Mouse (Mus musculus): Measurements from ENCODE around the gene Gm9903. TPM values are rescaled to one million over a fixed set of nuclear protein-coding genes. Genes with fewer than 3 reads are reported as not detected.

Gm9903 gene
- polyA plus RNA-seq, 1 experiment from 2014 or later = 0.64 TPM

DNA sequence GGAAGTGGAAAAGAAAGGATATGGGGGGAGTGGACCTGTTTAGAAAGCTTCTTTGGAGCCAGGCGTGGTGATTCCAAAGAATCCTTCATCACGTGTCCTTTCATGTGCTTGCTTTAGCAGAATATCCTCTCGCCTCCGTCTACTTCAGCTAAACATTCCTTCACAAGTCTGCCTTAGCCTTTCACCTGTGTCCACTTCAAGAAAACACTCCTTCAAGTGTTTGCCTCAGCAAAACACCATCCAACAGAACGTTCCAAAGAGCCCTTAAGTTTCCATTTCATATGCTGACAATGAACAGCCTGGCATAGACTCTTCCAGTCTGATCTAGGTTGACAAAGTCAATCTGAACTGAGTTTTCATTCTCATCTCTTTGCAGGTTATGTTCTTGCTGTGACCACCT lies 48.5 kb downstream of the Gm9903 start:
- no peaks in the 10 kb centered on the region for H3K9me3 ChIP-seq (replicated peaks; ENCODE audit: low read length)
- no peak for ATAC-seq (replicated peaks; ENCODE audit: low FRiP score, low read depth)
- 74% methylated on average over 5 of the region's 5 CpGs for WGBS
- no peaks in the 10 kb centered on the region for H3K4me1 ChIP-seq (replicated peaks; ENCODE audit: insufficient read depth, low read length)
- H3K27ac ChIP-seq = no peak overlapping the region
- H3K27me3 ChIP-seq (ENCODE audit: insufficient read depth, low read length) = no peaks in the 10 kb centered on the region
- no peak overlapping the region for H3K4me2 ChIP-seq (ENCODE audit: low read length)
- H3K9ac ChIP-seq (ENCODE audit: low read depth, low read length) = no peak overlapping the region
- no peak for TF ChIP-seq CTCF (IDR thresholded peaks at IDR 0.05; ENCODE audit: low read depth)
- DNase-seq (ENCODE audit: low spot score) = no peak
- no peaks in the 10 kb centered on the region; the same call in 1 of the 2 replicates for H3K36me3 ChIP-seq (ENCODE audit: insufficient read depth, low read length)
- no peak overlapping the region for H3K4me3 ChIP-seq (replicated peaks; ENCODE audit: low read depth, low read length)

DNA sequence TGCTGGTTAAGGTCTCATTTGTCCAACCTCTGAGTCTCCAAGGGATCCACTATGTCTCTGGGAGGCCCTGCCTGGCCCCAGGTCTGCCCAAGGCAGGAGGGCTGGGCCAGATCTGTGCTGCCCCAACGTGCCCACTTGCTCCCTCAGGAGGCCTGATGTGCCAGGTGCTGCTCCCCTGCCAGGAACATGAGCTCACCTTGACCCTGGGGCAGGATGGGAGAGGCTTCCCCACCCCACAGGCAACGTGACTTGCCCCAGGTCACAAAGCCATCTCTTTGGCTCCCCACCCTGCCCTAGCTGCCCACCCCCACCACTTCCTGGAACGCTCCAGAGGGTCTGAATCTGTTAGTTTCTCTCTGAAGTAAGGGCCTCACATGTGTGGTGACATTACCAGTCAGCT lies 51.3 kb downstream of the Gm9903 start:
- Histone ChIP-seq H3K4me3 (replicated peaks; ENCODE audit: low read depth, low read length) (no peak overlapping the region), H3K36me3 (ENCODE audit: insufficient read depth, low read length) (no peaks in the 10 kb centered on the region), H3K9ac (ENCODE audit: low read depth, low read length) (no peak overlapping the region), H3K27me3 (ENCODE audit: insufficient read depth, low read length) (no peaks in the 10 kb centered on the region), H3K4me2 (ENCODE audit: low read length) (no peak overlapping the region), H3K27ac (no peak overlapping the region), H3K4me1 (replicated peaks; ENCODE audit: insufficient read depth, low read length) (no peaks in the 10 kb centered on the region), H3K9me3 (replicated peaks; ENCODE audit: low read length) (no peaks in the 10 kb centered on the region)
- 57% methylated on average over 3 of the region's 3 CpGs for WGBS
- ATAC-seq (replicated peaks; ENCODE audit: low FRiP score, low read depth) (no peak), DNase-seq (ENCODE audit: low spot score) (no peak)
- no peak for TF ChIP-seq CTCF (IDR thresholded peaks at IDR 0.05; ENCODE audit: low read depth)

Other genes starting within 250 kb of the Gm9903 start
- gene Nkx1-1, start 195.9 kb upstream of the Gm9903 start, polyA plus RNA-seq (2015; fragmentation: Nextera tagmentation; extraction: Ambion mirVana) = not detected in 2 replicates
- 55.7 and 58.1 TPM in 2 replicates for gene Fam53a, start 290 bp upstream of the Gm9903 start, polyA plus RNA-seq (2015; fragmentation: Nextera tagmentation; extraction: Ambion mirVana)
- 146 and 172 TPM in 2 replicates for gene Slbp, start 22.6 kb downstream of the Gm9903 start, polyA plus RNA-seq (2015; fragmentation: Nextera tagmentation; extraction: Ambion mirVana)
- gene Tacc3, start 28.2 kb downstream of the Gm9903 start, polyA plus RNA-seq (2015; fragmentation: Nextera tagmentation; extraction: Ambion mirVana) = 74.3 and 84.9 TPM in 2 replicates
- gene Tmem129, start 28.5 kb downstream of the Gm9903 start, polyA plus RNA-seq (2015; fragmentation: Nextera tagmentation; extraction: Ambion mirVana) = 26.4 and 29.5 TPM in 2 replicates
- gene Fgfr3, start 91.7 kb downstream of the Gm9903 start, polyA plus RNA-seq (2015; fragmentation: Nextera tagmentation; extraction: Ambion mirVana) = 14.4 and 15.0 TPM in 2 replicates
- gene Letm1, start 152.9 kb downstream of the Gm9903 start, polyA plus RNA-seq (2015; fragmentation: Nextera tagmentation; extraction: Ambion mirVana) = 53.4 and 58.3 TPM in 2 replicates
- gene Nsd2, start 190.8 kb downstream of the Gm9903 start, polyA plus RNA-seq (2015; fragmentation: Nextera tagmentation; extraction: Ambion mirVana) = 21.0 and 25.8 TPM in 2 replicates